Mouse (Mus musculus): Measurements from ENCODE around the gene Apba2.

Gene Apba2

DNA sequence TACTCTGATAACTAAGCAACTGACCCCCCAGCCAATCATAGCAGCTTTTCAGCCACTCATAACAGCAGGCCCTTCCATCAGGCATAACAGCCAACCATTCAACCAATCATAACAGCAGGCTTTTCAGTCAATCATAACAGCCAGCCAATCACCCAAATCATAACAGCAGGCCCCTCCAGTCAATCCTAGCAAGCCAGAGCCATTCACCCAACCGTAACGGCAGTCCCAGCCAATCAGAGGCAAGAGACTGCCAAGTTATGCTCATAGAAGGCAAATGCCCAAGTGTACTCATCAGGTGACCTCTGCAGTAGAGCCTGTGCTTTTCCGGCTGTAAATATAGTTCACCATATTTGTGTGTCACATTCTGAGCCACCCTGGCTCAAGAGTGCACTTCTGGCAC is 85.1 kb downstream of the Apba2 start:
- peak in 1 of 2 experiments; percentile 6 for DNase-seq

DNA sequence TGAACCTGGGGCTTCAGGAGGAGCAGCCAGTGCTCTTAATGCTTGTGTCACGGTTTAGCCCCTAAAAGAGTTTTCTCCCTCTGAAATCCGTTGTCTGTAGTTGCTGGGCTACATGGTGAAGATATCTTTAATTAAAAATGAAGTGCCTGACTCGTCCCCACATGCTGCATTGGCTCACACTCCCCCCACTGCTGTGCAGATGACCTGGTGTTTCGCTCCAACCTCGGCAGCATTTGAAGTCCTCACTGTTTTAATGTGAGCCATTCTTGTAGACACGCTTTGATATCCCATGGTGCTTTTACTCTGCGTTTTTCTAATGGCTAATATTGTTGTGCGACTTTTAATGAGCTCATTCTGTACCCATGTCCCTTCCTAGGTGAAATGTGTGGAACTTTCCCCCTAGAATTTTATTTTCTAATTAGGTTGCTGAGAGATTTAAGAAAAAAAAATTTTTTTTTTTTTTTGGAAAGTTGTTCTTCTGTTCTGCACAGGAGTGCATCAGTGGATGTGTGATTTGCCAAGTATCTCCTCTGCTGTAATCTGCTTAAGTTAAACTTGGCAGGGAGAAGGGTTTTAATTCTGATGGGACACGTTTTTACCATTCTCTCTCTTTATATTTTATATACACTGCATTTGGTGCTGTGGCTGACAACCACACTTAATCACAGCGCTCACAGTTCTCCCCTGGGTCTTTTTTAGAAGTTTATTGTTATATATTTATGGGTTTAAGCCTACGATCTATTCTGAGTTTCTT is 87.3 kb downstream of the Apba2 start:
- peak in 1 of 2 experiments; percentile 7 for DNase-seq

DNA sequence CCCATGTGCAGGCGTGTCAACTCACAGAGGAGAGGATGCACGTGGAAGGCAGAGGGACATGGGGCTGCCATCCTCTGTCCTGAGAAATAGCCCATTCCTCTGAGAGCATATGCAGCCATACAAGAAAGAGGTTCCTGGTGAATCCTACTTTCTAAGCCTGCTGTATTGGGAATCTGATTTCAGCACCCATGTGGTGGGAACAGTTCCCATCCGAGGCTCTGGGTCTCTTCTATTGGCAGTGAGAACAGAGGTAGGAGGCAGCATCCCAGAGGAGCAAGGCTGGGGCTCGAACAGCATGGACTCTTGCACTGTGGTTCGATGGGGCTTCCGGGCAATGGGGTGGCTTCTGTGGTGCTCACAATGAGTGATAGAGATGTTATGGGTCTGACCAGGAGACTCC is 93.8 kb downstream of the Apba2 start:
- DNase-seq, result peak in 1 of 2 experiments; percentile 12

DNA sequence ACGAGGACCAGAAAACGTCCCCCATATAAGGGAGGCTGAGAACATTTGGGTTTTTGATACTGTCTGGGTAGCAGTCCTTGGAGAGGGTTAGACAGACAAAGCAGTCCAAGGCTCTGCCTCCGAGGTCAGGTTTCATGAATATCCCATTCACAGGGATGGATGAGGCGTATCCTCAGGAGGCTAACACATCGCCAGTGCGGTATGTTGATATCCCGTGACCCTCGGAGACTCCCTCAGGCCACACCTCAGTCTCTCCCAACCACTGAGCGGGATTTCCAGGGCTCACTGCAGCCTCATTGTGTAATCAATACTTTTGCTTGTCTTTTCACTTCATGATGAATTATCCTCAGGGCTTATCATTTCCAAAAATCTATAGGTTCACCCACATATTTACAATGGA is 95.1 kb downstream of the Apba2 start:
- peak in 1 of 2 experiments; percentile 22 for DNase-seq

DNA sequence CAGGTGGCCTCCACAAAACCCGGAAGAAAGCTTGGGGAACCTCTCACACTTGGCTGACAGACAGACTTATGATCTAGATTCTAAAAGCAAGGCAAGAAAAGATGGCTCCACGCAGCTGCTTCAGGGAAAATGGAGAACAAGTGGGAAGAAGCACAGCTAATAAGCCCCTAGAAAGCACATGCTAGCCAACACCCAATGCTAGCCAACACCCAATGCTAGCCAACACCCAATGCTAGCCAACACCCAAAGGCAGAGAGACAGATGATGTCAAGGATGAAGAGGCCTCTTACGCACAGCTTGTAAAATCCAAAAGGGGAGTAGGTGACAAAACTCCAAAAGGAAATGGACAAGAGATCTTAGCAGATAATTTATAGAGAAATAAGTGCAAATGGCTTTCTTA is 108.4 kb downstream of the Apba2 start:
- DNase-seq, result no peak

DNA sequence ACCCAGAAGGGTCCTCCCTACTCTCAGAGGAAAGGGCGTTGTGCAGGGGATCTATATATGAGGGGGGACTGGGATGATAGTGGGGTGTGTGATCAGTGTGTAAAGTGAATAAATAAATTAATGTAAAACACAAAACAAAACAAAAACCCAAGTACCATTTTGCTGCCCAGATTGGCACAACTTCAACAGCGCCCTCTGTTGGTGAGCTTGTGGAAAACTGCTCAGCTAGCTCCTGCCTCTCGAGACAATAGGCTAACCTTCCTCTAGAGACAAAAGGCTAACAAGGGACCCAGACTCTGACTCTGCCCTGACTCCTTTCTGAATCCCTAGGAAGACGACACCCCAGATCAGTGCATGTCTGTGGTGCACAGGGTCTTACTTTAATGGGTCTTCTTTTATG is 109.4 kb downstream of the Apba2 start:
- no peak for DNase-seq

DNA sequence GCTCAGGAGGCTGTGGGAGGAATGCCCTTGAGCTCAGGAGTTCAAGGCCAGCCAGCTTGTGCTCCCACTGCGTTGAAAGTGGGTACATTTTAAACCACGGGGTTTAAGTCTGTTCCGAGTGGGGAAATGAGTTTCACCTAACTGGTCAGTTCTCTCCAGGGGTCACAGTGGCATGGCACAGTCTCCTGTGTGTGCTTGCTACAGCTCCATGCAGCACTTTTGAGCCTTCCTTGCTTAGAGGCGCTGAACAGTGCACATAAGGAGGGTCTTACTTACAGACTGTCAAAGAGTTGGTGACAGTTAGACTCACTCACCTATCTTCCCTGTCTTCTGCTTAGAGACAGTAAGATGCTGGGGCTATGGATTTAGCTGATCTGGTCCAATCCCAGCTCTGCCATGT is 117.8 kb downstream of the Apba2 start:
- no peak for DNase-seq

DNA sequence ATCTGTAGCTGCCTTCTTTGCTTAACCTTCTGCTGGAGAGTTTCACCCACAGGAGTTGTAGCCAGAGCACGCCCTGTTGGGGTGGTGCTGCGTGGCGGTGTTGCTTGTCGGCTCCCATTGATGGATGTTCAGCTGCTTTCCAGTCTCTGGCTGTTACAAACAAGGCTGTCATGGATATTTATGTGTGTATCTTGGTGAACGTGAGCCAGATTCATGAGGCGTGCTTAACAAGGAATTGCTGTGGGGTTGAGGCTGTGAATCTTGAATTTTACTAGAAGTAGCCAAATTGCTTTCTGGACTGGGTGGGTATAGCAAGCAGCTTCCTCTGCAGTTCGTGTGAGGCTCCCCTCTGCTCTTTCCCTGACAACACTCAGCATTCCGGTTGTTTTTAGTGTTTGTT is 125.0 kb downstream of the Apba2 start:
- DNase-seq, result no peak

DNA sequence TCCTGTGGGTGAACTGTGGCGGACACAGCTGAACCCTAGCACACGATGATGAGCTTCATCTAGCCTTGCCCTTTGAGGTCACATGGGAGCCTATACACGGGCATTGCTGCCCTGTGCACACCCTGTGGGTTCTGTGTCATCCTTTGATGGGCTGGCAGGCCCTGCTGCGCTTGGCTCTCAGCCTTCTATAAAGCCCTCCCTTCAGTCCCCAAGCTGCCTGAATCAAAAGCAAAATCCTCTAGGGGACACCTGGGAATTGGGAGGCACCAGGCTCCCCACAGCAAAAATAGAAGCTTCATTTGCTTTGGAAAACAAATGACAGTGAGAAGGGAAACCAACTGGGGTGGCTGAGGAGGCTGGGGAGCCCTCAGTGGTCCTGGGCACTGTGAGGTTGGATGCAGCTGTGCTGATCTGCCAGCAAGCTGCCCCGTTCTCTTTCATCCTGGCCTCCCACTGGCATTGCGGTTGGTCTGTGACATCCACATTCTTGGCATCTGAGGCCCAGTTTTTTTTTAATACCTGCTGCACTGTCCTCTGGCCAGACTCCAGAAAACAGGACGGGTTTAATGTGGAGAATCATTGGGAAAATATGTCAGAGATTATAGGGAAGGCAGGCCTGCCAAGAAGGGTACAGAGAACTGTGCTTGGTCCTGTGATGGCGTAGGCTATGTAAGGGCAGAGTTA is 126.6 kb downstream of the Apba2 start:
- no peak for DNase-seq

DNA sequence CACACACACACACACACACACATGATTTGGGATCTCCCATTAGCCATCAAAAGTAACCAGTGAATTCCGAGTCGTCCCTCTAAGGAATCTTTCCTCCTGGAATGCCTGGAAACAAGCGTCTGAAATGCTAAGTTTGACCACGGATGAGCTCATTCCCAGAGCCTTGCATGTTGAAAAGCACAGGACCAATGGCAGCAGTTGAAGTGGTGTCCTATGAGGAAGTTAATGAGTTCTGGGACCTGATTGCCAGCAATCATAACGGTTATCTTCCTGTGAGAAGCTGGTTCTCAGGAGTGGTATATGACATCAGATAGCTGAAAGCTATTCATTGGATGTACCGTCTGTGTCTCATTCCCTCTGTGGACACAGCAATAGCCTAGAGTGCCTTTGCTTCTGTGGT is 129.2 kb downstream of the Apba2 start:
- DNase-seq, result no peak

DNA sequence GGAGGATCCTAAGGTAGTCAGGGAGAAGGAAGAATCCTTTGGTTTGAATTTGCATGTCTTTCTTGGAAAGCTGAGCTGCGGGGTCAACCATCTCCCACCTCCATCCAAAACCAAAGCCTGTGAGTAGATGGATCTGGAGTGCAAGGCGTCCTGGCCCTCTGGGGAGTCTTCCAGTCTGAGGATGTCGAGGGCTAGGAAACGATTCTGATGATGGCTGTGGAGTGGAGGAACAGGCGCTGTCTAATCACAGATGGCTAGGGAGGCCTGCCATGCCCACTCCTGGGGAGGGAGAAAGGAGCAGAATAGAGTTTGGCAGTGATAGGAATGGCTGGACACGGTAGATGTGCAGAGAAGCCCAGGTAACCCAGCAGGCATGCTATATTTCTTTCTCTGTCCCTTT is 129.6 kb downstream of the Apba2 start:
- no peak for DNase-seq

DNA sequence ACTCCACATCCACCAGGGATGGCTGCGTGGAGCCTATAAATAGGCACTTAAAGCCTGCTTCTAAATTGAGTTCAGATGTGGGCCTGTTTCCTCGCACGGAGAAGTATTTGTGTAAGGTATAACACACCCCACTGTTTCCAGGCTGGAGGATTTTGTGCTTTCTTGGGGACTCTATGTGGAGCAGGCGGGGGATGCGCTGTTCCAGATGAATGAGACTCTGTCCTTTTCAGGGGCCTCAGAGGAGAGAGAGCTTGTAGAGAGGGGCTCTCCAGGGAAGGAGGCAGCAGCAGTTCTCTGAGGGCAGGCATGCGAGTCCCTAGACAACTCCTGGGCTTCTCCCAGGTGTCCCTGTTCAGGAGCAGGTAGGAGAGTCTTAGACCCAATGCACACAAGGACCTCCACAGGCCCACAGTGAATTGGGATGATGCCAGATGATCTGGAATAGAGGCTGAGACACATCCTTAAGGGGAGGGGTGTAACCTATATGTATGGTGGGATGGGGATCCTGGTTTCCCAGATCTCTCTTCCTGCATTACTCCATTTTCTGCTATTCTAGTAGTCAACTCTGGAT is 130.4 kb downstream of the Apba2 start:
- no peak for DNase-seq

DNA sequence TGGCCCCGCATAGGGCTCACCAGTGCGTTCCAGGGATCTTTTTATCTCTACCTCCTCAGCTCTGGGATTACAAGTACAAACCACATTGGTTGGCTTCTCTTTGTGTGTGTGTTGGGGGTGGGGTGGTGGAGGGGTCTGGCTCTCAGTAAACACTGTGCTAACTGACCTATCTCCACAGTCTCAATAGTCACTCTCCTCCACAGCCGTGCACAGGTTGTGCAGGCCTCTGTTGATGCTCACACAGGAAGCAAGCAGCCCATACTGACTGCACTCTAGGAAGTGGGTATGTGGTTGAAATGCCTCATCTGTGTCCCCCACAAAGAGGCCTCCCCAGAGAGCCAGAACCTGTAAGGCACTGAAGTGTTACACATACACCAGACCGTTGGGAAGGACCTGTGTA is 131.7 kb downstream of the Apba2 start:
- DNase-seq, result no peak

DNA sequence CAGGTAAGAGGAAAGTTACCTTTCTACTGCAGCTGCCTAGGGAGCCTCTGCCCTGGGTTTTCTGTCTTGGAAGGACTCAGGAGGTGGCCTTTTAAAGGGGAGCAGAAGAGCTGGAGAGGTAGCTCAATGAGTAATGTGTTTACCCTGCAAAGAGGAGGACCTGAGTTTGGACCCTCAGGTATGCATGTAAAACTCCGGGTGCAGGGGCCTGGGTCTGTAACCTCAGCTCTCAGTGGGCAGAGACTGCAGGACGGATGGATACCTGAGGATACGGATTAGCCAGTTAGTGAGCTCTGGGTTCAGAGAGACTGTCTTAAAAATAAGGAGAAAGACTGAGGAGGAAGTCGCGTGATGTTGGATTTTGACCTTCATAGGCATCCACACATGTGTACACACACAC is 132.4 kb downstream of the Apba2 start:
- no peak for DNase-seq

DNA sequence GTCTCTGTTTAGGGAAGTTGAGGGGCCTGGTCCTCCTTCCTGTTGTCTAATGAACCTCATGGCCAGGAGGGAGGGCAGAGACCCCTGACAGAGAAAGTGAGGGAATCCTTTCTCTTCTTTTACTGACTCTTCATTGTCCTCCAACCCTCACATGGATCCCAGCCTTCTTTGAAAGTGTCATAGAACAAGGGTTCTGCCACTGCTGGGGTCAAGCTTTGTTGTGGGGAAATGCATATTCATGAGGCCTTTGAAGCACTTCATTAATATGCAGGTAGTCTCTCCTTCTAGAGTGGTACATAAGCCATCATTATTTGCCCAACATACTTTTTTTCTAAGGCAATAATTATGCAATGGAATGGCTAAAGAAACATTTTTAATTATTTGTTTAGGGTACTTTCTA is 133.0 kb downstream of the Apba2 start:
- no peak for DNase-seq

DNA sequence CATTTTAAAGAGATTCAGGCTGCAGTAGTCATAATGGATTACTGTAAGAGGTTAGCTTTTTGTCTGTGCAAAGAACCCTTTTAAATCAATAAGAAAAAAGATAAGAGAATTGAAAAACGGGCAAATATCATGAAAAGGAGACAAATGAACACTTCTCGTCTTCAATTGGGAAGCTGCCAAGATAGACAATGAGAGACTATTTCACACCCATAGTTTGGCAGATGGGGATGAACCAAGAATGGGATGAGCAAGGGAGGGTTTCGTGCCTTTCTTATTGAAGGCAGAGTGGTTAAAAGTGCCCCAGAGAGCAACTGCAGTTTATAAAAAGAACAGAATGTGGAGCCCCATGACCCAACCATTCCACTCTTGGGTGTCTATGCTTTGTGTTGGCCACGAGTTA is 137.4 kb downstream of the Apba2 start:
- DNase-seq, result no peak

DNA sequence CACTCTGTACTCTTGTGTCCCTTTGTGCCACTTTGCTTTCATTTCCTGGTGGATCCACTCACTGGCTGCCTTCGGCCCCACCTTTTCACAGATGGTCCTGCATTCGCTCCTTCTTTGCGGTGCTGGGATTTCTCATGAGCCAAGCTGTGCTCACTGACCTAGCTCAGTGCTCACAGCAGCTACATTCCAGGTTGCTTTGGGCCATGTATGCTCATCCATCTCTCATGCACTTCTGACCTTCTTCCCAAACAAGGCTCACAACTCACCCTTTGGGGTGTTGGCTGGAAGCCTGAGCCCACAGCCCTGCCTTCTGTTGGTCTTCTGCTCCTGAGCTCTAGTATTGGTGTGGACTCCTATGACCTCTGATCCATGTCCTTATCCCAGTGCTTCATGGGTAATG is 139.1 kb downstream of the Apba2 start:
- no peak for DNase-seq

DNA sequence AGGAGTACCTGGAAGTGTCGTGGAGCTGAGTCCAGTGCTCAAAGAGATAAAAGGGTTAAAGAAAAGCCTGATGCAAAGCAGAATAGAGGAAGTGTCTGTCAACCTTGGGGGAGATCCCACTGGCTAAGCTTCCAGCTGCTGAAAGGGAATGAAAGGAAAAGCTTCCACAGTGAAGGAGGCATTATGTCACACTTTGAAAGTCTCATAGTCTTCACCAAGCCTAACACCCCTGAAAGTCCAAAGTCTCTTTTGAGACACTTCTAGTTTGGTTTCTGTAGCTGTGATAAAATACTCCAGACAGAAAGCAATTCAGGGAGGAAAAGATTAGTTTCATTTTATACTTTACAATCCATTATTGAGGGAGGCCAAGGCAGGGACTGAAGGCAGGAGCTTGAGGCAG is 141.4 kb downstream of the Apba2 start:
- no peak for DNase-seq

DNA sequence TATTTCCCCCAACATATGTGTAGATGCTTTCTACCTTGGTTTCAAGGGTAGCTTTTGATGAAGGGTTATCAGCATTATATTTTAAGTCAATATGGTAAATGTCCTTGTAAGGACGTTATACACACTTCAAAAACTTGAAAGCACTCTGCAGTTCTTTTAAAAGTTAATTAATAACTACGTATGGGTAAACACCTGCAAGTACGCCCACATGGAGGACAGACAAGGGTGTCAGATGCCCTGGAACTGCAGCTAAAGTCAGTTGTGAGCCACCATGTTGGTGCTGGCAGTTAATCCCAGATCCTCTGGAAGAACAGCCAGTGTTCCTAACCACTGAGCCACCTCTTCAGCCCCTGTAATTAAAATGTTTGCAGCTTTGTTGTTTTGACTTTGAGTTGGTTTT is 144.0 kb downstream of the Apba2 start:
- DNase-seq, result no peak

DNA sequence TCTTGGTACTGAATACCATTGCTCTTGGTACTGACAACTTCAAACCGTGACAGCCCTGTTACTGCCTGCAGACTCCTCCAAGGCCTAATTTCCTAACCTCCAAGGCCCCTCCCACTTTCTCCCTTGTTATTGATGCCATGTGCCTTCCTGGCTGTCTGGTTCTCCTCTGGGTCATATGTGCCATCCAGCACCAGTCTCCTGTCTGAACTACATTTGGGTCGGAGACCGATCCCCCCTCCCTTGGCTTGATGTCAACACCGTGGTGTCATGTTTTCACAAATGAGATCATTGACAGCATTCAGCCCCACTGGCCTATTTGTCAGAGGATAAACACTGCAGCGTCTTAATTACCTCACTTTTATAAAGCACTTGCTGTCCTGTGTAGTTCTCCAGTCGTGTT is 144.5 kb downstream of the Apba2 start:
- no peak for DNase-seq

DNA sequence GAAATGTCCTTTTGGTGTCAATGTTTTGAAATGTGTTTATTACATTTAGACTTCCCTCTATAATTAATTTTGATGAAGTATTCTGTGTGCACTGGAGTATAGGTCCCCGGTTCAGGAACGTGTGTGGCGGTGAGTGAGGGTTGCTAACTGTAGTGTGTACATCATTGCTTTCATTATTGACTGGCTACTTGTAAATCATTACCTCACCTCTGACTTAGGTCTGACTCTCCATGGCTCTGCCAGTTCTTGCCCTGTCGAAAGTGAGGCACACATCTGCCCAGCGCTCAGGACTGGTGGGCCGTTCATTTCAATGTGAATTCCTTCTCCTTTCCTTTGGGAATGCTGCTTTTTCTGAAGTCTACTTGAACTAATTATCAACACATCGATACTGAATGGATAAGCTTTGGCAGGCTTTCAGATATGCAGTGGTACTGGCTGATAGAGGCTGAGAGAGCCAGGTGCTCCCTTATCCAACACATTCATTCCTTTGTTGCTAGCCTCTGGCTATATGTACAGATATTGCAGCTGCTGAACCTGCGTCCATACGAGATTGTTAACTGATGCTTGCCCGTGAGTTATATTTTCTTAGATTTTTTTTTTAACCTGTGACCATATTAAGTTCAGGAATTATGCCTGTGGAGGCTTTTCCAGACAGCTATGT is 147.6 kb downstream of the Apba2 start:
- no peak for DNase-seq

DNA sequence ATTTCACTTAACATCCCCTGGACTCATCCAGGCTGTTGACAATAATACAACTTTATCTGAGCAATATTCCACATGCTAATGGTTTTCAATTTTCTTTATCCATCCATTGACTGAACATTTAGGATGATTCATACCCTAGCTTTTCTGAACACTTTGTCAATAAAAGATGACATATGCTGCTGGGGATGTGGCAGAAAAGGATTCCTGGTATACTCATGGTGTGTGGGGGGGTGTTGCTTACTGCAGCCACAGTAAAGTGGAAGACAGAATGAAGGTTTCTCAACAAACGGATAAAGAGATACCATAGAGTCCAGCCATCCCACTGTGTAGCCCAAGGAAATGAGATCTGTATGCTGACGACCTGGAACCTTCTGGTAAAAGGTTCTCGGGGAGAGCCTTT is 150.5 kb downstream of the Apba2 start:
- no peak for DNase-seq

DNA sequence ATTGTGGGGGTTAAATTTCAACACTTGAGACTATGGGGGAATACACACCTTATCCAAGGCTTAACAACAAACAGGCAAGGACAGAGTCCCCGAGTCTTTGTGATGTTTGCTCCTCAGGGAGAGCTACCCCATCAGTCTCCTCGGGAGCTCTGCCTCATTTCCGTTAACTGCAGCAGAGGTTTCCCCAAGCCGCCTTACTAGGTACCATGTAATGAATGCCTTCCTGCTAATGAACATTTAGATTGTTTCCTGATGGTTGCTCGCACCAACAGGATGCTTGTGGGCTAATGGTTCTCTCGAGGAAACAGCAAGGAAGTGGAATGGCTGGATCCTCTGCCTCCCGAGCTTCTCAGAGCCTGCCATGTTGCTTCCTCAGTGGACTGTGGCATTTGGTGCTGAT is 155.3 kb downstream of the Apba2 start:
- DNase-seq, result no peak

DNA sequence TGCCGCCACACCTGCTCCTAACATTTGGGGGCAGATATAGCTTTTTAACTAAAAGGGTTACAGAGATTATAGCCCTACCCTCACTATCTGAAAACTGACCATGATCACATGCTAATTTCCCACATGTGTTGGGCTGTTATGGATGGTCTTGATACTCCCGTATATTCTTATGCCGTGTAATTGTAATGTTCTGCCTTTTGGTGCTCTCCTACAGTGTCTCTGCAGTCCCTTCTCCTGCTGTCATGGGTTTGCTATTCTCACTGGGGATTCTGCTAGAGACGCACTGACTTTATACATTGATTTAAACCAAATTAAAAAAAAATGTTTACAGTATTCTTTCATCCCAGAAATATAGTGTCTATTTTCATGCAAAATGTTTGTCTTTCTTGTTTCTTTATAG is 157.4 kb downstream of the Apba2 start:
- no peak for DNase-seq
